Mouse (Mus musculus): Measurements from ENCODE around the gene Rbms3. TPM values are rescaled to one million over a fixed set of nuclear protein-coding genes. Genes with fewer than 3 reads are reported as not detected.
A peak's percentile ranks its signal among the peaks of the same experiment; 100 is the strongest.

Rbms3 gene
- polyA plus RNA-seq, 1 experiment from 2014 or later: 76.1 TPM

DNA sequence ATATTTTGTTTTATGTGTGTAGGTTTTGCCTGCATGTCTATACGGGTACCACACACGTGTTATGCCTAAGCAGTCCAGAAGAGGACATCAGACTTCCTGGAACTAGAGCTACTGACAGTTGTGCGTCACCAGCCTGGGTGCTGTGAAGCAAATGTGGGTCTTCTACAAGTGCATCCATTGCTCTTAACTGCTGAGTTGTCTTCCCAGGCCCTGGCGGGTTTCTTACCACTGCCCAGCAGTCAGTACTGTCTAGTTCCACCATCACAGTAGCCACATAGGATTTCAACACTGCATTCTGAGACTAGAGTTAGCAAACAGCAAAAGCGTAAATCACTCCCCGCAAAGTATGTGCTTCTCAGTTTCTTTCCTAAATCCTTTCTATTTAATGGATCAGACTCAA lies 259.6 kb downstream of the Rbms3 start:
- no peaks in the 10 kb centered on the region for H3K27me3 ChIP-seq
- H3K36me3 ChIP-seq: no peaks in the 10 kb centered on the region
- H3K4me3 ChIP-seq (replicated peaks): no peak overlapping the region
- 92% methylated on average over 6 of the region's 6 CpGs for WGBS
- no peak overlapping the region for H3K9ac ChIP-seq
- H3K9me3 ChIP-seq (replicated peaks): no peaks in the 10 kb centered on the region
- H3K4me2 ChIP-seq: no peak overlapping the region
- peaks cover 21% of the 10 kb centered on the region for H3K4me1 ChIP-seq
- no peak for ATAC-seq (replicated peaks; ENCODE audit: low FRiP score)
- no peak overlapping the region for H3K27ac ChIP-seq

DNA sequence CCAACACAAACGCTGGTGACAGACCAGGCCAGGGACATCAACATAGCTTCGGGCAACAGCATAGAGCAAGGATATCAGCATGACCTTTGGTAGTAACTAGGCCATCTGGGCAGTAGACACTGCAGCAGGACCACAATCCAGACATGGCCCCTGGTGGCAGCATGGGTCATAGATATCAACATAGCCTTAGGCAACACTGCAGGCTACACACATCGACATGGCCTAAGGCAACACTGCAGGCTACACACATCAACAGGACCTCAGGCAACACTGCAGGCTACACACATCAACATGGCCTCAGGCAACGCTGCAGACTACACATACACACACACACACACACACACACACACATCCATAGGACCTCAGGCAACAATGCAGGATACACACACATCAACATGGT lies 261.7 kb downstream of the Rbms3 start:
- Histone ChIP-seq H3K27me3 (no peaks in the 10 kb centered on the region), H3K4me3 (replicated peaks) (no peak overlapping the region), H3K9ac (no peak overlapping the region), H3K9me3 (replicated peaks) (no peaks in the 10 kb centered on the region), H3K4me1 (peaks cover 24% of the 10 kb centered on the region), H3K36me3 (no peaks in the 10 kb centered on the region), H3K4me2 (no peak overlapping the region), H3K27ac (no peak overlapping the region)
- ATAC-seq (replicated peaks; ENCODE audit: low FRiP score): no peak
- WGBS: 90% methylated on average over 4 of the region's 4 CpGs

DNA sequence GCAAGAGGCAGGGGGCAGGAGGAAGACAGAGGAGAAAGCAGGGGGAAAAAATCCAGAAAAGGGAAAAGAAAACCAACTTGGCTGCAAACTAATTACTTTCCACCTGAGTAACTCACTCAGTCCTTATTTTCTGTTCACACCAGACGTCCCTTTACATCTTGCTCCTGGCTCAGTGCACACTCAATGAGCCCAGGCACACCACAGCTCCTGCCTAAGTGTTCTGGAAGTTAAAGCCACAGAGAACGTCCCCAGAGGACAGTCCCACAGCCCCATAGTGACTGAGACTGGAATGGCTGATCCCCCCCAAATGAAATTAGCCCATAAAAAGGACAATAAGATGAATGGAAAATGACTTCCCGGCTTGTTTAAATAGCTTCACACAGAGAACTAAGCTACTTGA lies 265.1 kb downstream of the Rbms3 start:
- no peak overlapping the region for H3K4me3 ChIP-seq (replicated peaks)
- no peaks in the 10 kb centered on the region for H3K9me3 ChIP-seq (replicated peaks)
- no peak overlapping the region for H3K9ac ChIP-seq
- ATAC-seq (replicated peaks; ENCODE audit: low FRiP score): peak; percentile 58; the same call in 1 of the 2 replicates
- peaks cover 15% of the 10 kb centered on the region for H3K4me1 ChIP-seq
- WGBS: 36% methylated on average over 3 of the region's 3 CpGs
- 0 out of 2 replicates have a peak overlapping the region, but pooled peaks have one; percentile 24 for H3K27ac ChIP-seq
- no peaks in the 10 kb centered on the region for H3K36me3 ChIP-seq
- H3K27me3 ChIP-seq: no peaks in the 10 kb centered on the region
- H3K4me2 ChIP-seq: no peak overlapping the region

DNA sequence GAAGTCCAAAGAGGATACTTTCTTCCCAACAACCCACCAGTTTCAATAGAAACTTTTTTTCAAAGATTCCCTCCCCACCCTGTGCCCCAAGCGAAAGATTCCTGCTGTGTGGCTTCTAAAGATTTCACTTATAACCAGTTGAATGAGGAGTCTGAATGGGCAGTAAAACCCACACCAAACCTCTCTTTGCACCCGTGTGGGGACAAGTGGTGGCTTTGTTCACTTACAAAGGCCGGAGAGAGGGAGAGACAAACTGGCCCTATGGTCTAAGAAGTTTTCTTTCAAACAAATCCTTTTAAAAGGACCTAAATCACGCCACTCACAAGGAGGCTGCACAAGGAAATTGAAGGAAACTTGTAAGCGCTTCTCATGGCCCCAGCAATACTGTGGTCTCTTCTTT lies 268.3 kb downstream of the Rbms3 start:
- 59% methylated on average over 5 of the region's 5 CpGs for WGBS
- no peak overlapping the region for H3K4me3 ChIP-seq (replicated peaks)

DNA sequence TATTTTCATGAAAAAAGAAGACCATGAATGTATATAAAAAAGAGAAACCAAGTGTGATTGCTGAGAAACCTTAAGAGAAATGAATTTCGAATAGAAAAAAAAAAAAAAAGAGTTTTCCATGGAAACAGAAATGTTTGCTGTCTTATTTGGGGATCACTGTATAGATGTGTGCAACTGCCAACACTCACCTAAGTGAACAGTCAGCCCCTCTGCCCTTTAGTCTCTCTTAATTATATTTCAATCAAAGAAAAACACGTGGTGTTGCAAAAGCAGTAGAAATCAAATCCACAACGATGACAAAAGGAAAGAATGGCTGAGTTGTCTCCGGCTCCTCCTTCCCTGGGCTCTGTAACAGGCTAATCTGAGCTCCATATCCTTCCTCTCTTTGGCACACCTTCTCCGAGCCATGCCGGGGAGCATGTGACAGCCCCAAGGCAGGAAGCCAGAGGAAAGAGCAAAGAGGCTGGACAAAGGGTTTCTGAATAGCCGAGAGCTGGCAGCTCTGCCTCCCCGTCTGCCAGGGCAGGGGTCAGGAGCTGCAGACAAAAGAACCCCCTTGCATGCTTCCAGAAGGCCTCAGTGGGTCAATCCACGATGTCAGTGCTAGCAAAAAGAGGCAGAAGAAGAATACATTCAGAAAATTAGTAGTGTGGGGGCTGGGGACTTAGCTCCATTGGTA lies 272.8 kb downstream of the Rbms3 start:
- Histone ChIP-seq H3K27me3 (no peaks in the 10 kb centered on the region), H3K4me3 (replicated peaks) (no peak overlapping the region), H3K4me1 (peaks cover 9% of the 10 kb centered on the region), H3K4me2 (no peak overlapping the region; the same call in 1 of the 2 replicates), H3K9me3 (replicated peaks) (no peaks in the 10 kb centered on the region), H3K9ac (no peak overlapping the region), H3K36me3 (no peaks in the 10 kb centered on the region), H3K27ac (peak overlapping the region; percentile 28)
- peak; percentile 64; the same call in 1 of the 2 replicates for ATAC-seq (replicated peaks; ENCODE audit: low FRiP score)
- WGBS: 24% methylated on average over 9 of the region's 9 CpGs

More for the DNA sequence above, 268.3 kb downstream of the Rbms3 start:
- Histone ChIP-seq H3K27ac (no peak overlapping the region), H3K9ac (no peak overlapping the region), H3K27me3 (no peaks in the 10 kb centered on the region), H3K4me1 (peaks cover 24% of the 10 kb centered on the region), H3K36me3 (no peaks in the 10 kb centered on the region), H3K9me3 (replicated peaks) (no peaks in the 10 kb centered on the region), H3K4me2 (no peak overlapping the region)
- no peak for ATAC-seq (replicated peaks; ENCODE audit: low FRiP score)

DNA sequence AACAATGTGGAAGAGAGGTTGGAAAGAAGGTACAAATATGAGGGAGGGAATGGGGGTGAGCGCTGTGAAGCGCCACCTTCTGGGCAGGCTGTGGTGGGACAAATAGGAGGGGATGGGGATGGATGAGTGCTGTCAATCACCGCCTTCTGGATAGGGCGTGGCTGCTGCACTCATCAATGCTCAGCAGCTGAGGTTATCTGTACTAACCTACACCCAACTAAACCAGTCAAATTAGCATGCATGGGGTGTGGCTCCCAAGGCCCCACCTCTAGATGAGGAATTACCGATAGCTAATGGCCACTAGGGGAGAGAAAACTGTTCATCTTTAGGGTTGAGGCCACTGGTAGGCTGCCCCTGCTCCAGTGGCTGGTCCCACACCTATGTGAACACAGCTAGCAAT lies 274.2 kb downstream of the Rbms3 start:
- no peak overlapping the region for H3K4me2 ChIP-seq
- no peak overlapping the region for H3K27ac ChIP-seq
- no peak for ATAC-seq (replicated peaks; ENCODE audit: low FRiP score)
- H3K4me3 ChIP-seq (replicated peaks): no peak overlapping the region
- H3K36me3 ChIP-seq: no peaks in the 10 kb centered on the region
- 75% methylated on average over 5 of the region's 5 CpGs for WGBS
- H3K27me3 ChIP-seq: no peaks in the 10 kb centered on the region
- H3K4me1 ChIP-seq: peaks cover 9% of the 10 kb centered on the region
- no peak overlapping the region for H3K9ac ChIP-seq
- no peaks in the 10 kb centered on the region for H3K9me3 ChIP-seq (replicated peaks)

DNA sequence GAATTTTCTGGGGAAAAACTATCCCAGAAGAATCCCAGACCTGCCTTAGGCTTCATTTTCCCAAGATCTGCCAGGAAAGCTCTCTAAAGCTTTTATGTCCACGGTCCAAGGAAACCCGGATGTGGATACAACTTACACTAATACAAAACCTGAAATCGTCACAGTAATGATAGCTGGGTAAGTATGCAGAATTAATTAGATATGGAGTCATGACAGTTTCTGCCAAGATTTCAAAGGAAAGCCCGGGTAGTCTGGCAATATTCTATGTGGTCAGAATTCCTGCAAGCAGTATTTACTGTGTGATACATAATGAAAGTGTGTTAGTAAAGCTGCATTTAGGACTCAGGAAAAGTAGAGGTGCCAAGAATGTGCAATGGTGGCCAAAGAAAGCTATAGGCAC lies 287.4 kb downstream of the Rbms3 start:
- H3K4me1 ChIP-seq: 0 out of 2 replicates have a peak, but pooled peaks cover 4% of the 10 kb centered on the region
- 81% methylated on average over 4 of the region's 4 CpGs for WGBS
- H3K4me2 ChIP-seq: no peak overlapping the region
- H3K4me3 ChIP-seq (replicated peaks): no peak overlapping the region
- H3K9ac ChIP-seq: no peak overlapping the region
- no peaks in the 10 kb centered on the region for H3K27me3 ChIP-seq
- peaks cover 3% of the 10 kb centered on the region; the same call in 1 of the 2 replicates for H3K9me3 ChIP-seq (replicated peaks)
- ATAC-seq (replicated peaks; ENCODE audit: low FRiP score): no peak
- H3K27ac ChIP-seq: no peak overlapping the region
- H3K36me3 ChIP-seq: no peaks in the 10 kb centered on the region

DNA sequence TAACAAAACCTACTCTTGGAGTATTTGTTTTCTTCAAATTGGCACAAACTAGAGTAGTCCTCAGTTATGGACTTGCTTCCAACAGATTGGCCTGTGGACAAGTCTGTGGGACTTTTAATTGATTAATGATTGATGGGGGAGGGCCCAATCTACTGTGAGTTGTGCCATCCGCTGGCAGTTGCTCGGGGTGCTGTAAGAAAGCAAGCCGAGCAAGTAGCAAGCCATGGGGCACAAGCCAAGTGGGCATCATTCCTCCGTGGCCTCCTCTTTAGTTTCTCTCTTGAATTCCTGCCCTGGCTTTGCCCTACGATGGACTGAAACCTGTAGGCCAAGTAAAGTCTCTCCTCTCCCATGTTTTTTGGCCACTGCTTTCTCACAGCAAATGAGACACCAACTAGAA lies 299.0 kb downstream of the Rbms3 start:
- no peak overlapping the region for H3K9ac ChIP-seq
- no peak for ATAC-seq (replicated peaks; ENCODE audit: low FRiP score)
- no peak overlapping the region for H3K27ac ChIP-seq
- no peaks in the 10 kb centered on the region for H3K9me3 ChIP-seq (replicated peaks)
- WGBS: 85% methylated on average over 5 of the region's 5 CpGs
- no peaks in the 10 kb centered on the region for H3K36me3 ChIP-seq
- H3K4me1 ChIP-seq: no peaks in the 10 kb centered on the region
- no peak overlapping the region for H3K4me2 ChIP-seq
- H3K4me3 ChIP-seq (replicated peaks): no peak overlapping the region
- H3K27me3 ChIP-seq: no peaks in the 10 kb centered on the region

DNA sequence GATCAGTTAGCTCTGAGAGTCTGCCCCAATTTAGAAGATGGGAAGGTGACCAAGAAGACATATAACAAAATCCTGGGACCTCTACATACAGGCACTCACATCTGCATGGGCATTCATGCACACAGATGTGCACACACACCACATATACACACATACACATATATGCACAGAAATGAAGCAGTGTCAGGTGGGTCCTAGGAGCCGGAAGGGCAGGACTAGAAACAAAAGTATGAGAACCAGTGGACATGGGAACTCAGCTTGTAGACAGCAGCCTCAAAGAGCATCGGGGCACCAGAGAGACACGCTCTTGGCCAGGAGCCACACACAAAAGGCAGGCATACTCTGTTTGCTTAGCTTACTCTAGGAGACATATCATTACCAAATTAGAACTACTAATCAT lies 310.4 kb downstream of the Rbms3 start:
- Histone ChIP-seq H3K27me3 (no peaks in the 10 kb centered on the region), H3K4me1 (peaks cover 7% of the 10 kb centered on the region; the same call in 1 of the 2 replicates), H3K27ac (no peak overlapping the region), H3K4me3 (replicated peaks) (no peak overlapping the region), H3K9me3 (replicated peaks) (no peaks in the 10 kb centered on the region), H3K4me2 (no peak overlapping the region), H3K36me3 (no peaks in the 10 kb centered on the region), H3K9ac (no peak overlapping the region)
- no peak for ATAC-seq (replicated peaks; ENCODE audit: low FRiP score)
- 72% methylated on average over 3 of the region's 3 CpGs for WGBS

DNA sequence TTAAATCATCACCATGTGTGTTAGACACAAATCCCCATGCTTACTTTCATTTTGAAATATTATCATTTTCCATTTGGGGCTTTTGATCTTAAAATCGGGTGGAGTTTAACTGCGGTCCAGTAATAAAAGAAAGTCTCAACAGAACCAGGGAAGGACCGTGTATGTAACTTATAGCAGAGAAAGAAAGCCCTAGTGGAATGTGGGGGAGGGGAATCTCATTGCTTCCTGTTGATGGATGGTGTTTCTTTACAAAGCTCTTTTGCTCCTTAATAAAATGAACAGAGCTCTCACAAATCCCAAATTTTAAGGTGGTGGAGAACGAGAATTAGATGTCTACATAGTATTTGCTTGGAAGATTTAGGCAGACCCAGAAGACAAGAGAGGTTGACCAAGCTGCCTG lies 311.3 kb downstream of the Rbms3 start:
- H3K36me3 ChIP-seq: no peaks in the 10 kb centered on the region
- no peak for ATAC-seq (replicated peaks; ENCODE audit: low FRiP score)
- H3K4me2 ChIP-seq: no peak overlapping the region
- H3K9ac ChIP-seq: no peak overlapping the region
- no peak overlapping the region for H3K27ac ChIP-seq
- peaks cover 7% of the 10 kb centered on the region; the same call in 1 of the 2 replicates for H3K4me1 ChIP-seq
- H3K9me3 ChIP-seq (replicated peaks): no peaks in the 10 kb centered on the region
- no peak overlapping the region for H3K4me3 ChIP-seq (replicated peaks)
- H3K27me3 ChIP-seq: no peaks in the 10 kb centered on the region
- 41% methylated on average over 4 of the region's 4 CpGs for WGBS

DNA sequence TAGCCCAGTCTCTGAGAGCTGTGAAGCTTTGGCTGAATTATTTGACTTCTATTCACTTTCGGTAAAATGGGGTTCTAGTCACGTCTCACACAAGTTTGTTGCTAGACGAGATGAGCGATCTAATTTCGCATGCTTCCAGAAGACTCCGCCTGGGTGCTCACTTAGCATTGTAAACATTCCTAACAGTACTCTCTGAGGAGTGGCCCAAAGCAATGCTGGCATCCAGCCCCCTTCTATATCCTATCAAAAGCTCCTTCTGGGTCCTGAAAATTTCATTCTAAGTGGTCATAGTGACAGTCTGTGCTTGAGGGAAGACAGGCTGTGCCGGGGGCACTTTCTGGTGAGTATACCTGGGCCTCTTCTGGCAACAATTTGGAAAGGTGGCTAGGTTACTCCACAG lies 312.5 kb downstream of the Rbms3 start:
- Histone ChIP-seq H3K36me3 (no peaks in the 10 kb centered on the region), H3K4me2 (no peak overlapping the region), H3K4me1 (peaks cover 7% of the 10 kb centered on the region; the same call in 1 of the 2 replicates), H3K27me3 (no peaks in the 10 kb centered on the region), H3K27ac (no peak overlapping the region), H3K4me3 (replicated peaks) (no peak overlapping the region), H3K9ac (no peak overlapping the region), H3K9me3 (replicated peaks) (no peaks in the 10 kb centered on the region)
- no peak for ATAC-seq (replicated peaks; ENCODE audit: low FRiP score)
- WGBS: 93% methylated on average over 7 of the region's 7 CpGs

DNA sequence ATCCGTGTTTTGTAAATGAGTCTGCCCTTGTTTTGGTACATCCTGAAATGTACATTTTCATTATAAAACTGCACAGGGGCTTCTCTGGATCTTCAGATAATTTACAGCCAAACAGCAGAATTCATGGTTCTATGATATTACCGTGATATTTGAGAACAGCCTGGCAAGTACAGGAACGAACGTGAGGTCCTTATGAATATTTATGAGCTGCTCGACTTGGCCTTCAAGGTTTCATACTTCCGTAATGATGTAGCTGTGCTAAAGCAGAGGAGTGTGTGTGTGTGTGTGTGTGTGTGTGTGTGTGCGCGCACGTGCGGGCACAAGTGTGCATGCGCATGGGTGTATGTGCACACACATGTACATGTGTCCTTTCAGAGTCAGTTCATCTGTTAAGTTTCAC lies 316.1 kb downstream of the Rbms3 start:
- WGBS: 71% methylated on average over 11 of the region's 11 CpGs
- Histone ChIP-seq H3K27ac (no peak overlapping the region), H3K9ac (no peak overlapping the region), H3K4me1 (no peaks in the 10 kb centered on the region), H3K36me3 (no peaks in the 10 kb centered on the region), H3K9me3 (replicated peaks) (no peaks in the 10 kb centered on the region; the same call in 1 of the 2 replicates), H3K27me3 (no peaks in the 10 kb centered on the region), H3K4me3 (replicated peaks) (no peak overlapping the region), H3K4me2 (no peak overlapping the region)
- no peak for ATAC-seq (replicated peaks; ENCODE audit: low FRiP score)

DNA sequence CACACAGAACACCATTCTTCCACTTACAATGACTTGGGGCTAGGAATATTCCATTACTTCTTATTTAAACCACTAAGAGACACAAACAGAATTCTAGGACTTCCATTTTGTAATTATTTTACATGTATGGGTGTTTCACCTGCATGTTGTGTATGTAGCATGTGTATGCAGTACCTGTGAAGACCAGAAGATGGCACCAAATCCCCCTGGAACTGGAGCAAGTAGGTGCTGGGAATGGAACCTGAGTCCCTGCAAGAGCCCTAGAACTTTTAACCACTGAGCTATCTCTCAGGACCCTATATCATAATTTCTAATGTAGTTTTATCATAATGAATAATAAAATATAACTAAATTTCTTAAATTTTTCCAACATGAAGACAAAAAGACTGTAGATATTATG lies 319.9 kb downstream of the Rbms3 start:
- Histone ChIP-seq H3K27me3 (no peaks in the 10 kb centered on the region), H3K4me3 (replicated peaks) (no peak overlapping the region), H3K9me3 (replicated peaks) (no peaks in the 10 kb centered on the region; the same call in 1 of the 2 replicates), H3K4me2 (no peak overlapping the region), H3K4me1 (no peaks in the 10 kb centered on the region), H3K36me3 (no peaks in the 10 kb centered on the region), H3K9ac (no peak overlapping the region), H3K27ac (no peak overlapping the region)
- ATAC-seq (replicated peaks; ENCODE audit: low FRiP score): no peak

All from kidney, embryonic 15.5 days (tissue).